Mouse (Mus musculus) MEL (cell line): Measurements from ENCODE around the gene Slc23a2. TPM values are rescaled to one million over a fixed set of nuclear protein-coding genes. Genes with fewer than 3 reads are reported as not detected.

ENCODE experiments used
- DNase-seq: peaks from one replicate; pipeline ENCODE4 v3.0.0; 2011; ENCODE audit warnings: low read depth, low spot score
- H3K27ac ChIP-seq: 2 replicates; pipeline ENCODE4 v1.5.1; 2012; ENCODE audit warnings: low read depth, mild to moderate bottlenecking, control low read depth, low read length, moderate library complexity; ENCODE audit not compliant: control insufficient read depth
- H3K27me3 ChIP-seq, 2 experiments: fragments of 150-350 bp in 1 of 2; sonication (generic) in 1 of 2; 2 replicates each; pipeline ENCODE4 v1.6.1; 2012; ENCODE audit warnings: low read length in 2 of 2, mild to moderate bottlenecking in 2 of 2, improper control_type of control experiment in 1 of 2, moderate library complexity in 1 of 2; ENCODE audit not compliant: insufficient read depth in 2 of 2, control insufficient read depth in 1 of 2
- H3K36me3 ChIP-seq, 2 experiments: 2 replicates each; pipeline ENCODE4 v1.6.1; 2012 to 2014; ENCODE audit warnings: low read length in 2 of 2, improper control_type of control experiment in 1 of 2, inconsistent platforms in 1 of 2, mild to moderate bottlenecking in 1 of 2; ENCODE audit not compliant: insufficient read depth in 2 of 2, control insufficient read depth in 1 of 2
- H3K4me1 ChIP-seq, 2 experiments: fragments of 150-350 bp in 1 of 2; sonication (generic) in 1 of 2; 2 replicates each; pipeline ENCODE4 v1.6.1; 2012; ENCODE audit warnings: low read length in 2 of 2, improper control_type of control experiment in 1 of 2, mild to moderate bottlenecking in 1 of 2; ENCODE audit not compliant: insufficient read depth in 2 of 2, control insufficient read depth in 1 of 2
- H3K4me3 ChIP-seq, 2 experiments: fragments of 150-350 bp in 1 of 2; sonication (generic) in 1 of 2; 2 replicates each; pipeline ENCODE4 v1.5.1; 2012; ENCODE audit warnings: low read depth in 2 of 2, low read length in 2 of 2, mild to moderate bottlenecking in 2 of 2, moderate library complexity in 2 of 2, control low read depth in 1 of 2, improper control_type of control experiment in 1 of 2; ENCODE audit not compliant: control insufficient read depth in 1 of 2, insufficient read depth in 1 of 2
- H3K79me2 ChIP-seq: 2 replicates; pipeline ENCODE4 v1.6.1; 2012; ENCODE audit warnings: mild to moderate bottlenecking, low read length, moderate library complexity; ENCODE audit not compliant: control insufficient read depth, poor library complexity, insufficient read depth
- H3K9ac ChIP-seq: 2 replicates; pipeline ENCODE4 v1.6.1; 2012; ENCODE audit warnings: low read depth, mild to moderate bottlenecking, control low read depth, low read length, moderate library complexity; ENCODE audit not compliant: control insufficient read depth, poor library complexity, severe bottlenecking
- H3K9me3 ChIP-seq: fragments of 150-350 bp; sonication (generic); replicated peaks from 2 replicates; pipeline ENCODE4 v1.6.1; 2012; ENCODE audit warnings: mild to moderate bottlenecking, low read length, improper control_type of control experiment, moderate library complexity; ENCODE audit not compliant: insufficient read depth
- BHLHE40 ChIP-seq: IDR thresholded peaks from 2 replicates; pipeline ENCODE4 v1.6.1; 2012; ENCODE audit warnings: low read depth, mild to moderate bottlenecking, inconsistent platforms, low read length, improper control_type of control experiment, borderline replicate concordance
- CHD1 ChIP-seq: IDR thresholded peaks from 2 replicates; pipeline ENCODE4 v1.6.1; 2012; ENCODE audit warnings: low read depth, mild to moderate bottlenecking, inconsistent platforms, low read length, improper control_type of control experiment
- CTCF ChIP-seq, 3 experiments: IDR thresholded peaks in 2 of 3; conservative IDR thresholded peaks in 1 of 3; 2 replicates each; pipeline ENCODE4 v1.5.1; 2011 to 2012; ENCODE audit warnings: low read length in 3 of 3, low read depth in 2 of 3, mild to moderate bottlenecking in 2 of 3, improper control_type of control experiment in 1 of 3, inconsistent platforms in 1 of 3, mixed read lengths in 1 of 3, moderate library complexity in 1 of 3; ENCODE audit not compliant: control insufficient read depth in 1 of 3, insufficient read depth in 1 of 3, poor library complexity in 1 of 3, severe bottlenecking in 1 of 3
- E2F4 ChIP-seq: IDR thresholded peaks from 2 replicates; pipeline ENCODE4 v1.6.1; 2011; ENCODE audit warnings: low read depth, low read length, improper control_type of control experiment, borderline replicate concordance
- ELF1 ChIP-seq: IDR thresholded peaks from 2 replicates; pipeline ENCODE4 v1.6.1; 2014; ENCODE audit warnings: low read depth, mild to moderate bottlenecking, inconsistent platforms, low read length, improper control_type of control experiment, moderate library complexity
- EP300 ChIP-seq, 2 experiments: IDR thresholded peaks; 2 replicates each; pipeline ENCODE4 v1.6.1; 2011; ENCODE audit warnings: improper control_type of control experiment in 2 of 2, low read length in 2 of 2, low read depth in 1 of 2, mild to moderate bottlenecking in 1 of 2
- ETS1 ChIP-seq: IDR thresholded peaks from 2 replicates; pipeline ENCODE4 v1.6.1; 2012; ENCODE audit warnings: low read depth, mild to moderate bottlenecking, inconsistent platforms, low read length, improper control_type of control experiment, moderate library complexity
- GABPA ChIP-seq: IDR thresholded peaks from 2 replicates; pipeline ENCODE4 v1.6.1; 2012; ENCODE audit warnings: low read depth, mild to moderate bottlenecking, inconsistent platforms, low read length, improper control_type of control experiment, moderate library complexity
- GATA1 ChIP-seq: IDR thresholded peaks from 2 replicates; pipeline ENCODE4 v1.6.1; 2011; ENCODE audit warnings: low read depth, low read length, improper control_type of control experiment
- HCFC1 ChIP-seq: IDR thresholded peaks from 2 replicates; pipeline ENCODE4 v1.6.1; 2012; ENCODE audit warnings: low read depth, mild to moderate bottlenecking, inconsistent platforms, low read length, improper control_type of control experiment, moderate library complexity
- KAT2A ChIP-seq: conservative IDR thresholded peaks from 2 replicates; pipeline ENCODE4 v1.6.1; 2012; ENCODE audit warnings: low read depth, low read length, improper control_type of control experiment, inconsistent platforms
- MAZ ChIP-seq: IDR thresholded peaks from 2 replicates; pipeline ENCODE4 v1.6.1; 2012; ENCODE audit warnings: low read depth, mild to moderate bottlenecking, inconsistent platforms, low read length, improper control_type of control experiment
- MEF2A ChIP-seq: IDR thresholded peaks from 2 replicates; pipeline ENCODE4 v1.6.1; 2014; ENCODE audit warnings: low read depth, mild to moderate bottlenecking, inconsistent platforms, low read length, improper control_type of control experiment; ENCODE audit not compliant: poor library complexity, insufficient replicate concordance, severe bottlenecking; ENCODE audit errors: extremely low read depth
- MXI1 ChIP-seq: IDR thresholded peaks from 2 replicates; pipeline ENCODE4 v1.6.1; 2011; ENCODE audit warnings: mild to moderate bottlenecking, low read depth, low read length, improper control_type of control experiment
- MYB ChIP-seq: IDR thresholded peaks from 2 replicates; pipeline ENCODE4 v1.6.1; 2011; ENCODE audit warnings: mild to moderate bottlenecking, low read depth, low read length, improper control_type of control experiment
- MYC ChIP-seq: IDR thresholded peaks from 2 replicates; pipeline ENCODE4 v1.6.1; 2011; ENCODE audit warnings: low read depth, mild to moderate bottlenecking, low read length, improper control_type of control experiment, moderate library complexity
- NELFE ChIP-seq: IDR thresholded peaks from 2 replicates; pipeline ENCODE4 v1.6.1; 2011; ENCODE audit warnings: low read depth, low read length, improper control_type of control experiment
- POLR2AphosphoS2 ChIP-seq: IDR thresholded peaks from 2 replicates; pipeline ENCODE4 v1.6.1; 2011; ENCODE audit warnings: low read length, improper control_type of control experiment
- RAD21 ChIP-seq: IDR thresholded peaks from 2 replicates; pipeline ENCODE4 v1.6.1; 2011; ENCODE audit warnings: mild to moderate bottlenecking, low read depth, low read length, improper control_type of control experiment
- RCOR1 ChIP-seq: IDR thresholded peaks from 2 replicates; pipeline ENCODE4 v1.6.1; 2012; ENCODE audit warnings: low read depth, mild to moderate bottlenecking, inconsistent platforms, low read length, improper control_type of control experiment
- TBP ChIP-seq: IDR thresholded peaks from 2 replicates; pipeline ENCODE4 v1.8.0; 2011; ENCODE audit warnings: low read depth, low read length, improper control_type of control experiment
- USF1 ChIP-seq: IDR thresholded peaks from 2 replicates; pipeline ENCODE4 v1.6.1; 2014; ENCODE audit warnings: low read depth, mild to moderate bottlenecking, inconsistent platforms, low read length, improper control_type of control experiment, moderate library complexity
- ZNF384 ChIP-seq: IDR thresholded peaks from 2 replicates; pipeline ENCODE4 v1.6.1; 2012; ENCODE audit warnings: low read depth, mild to moderate bottlenecking, inconsistent platforms, low read length, improper control_type of control experiment
- polyA plus RNA-seq, 2 experiments: library from polyadenylated mRNA; stranded (reverse) in 1 of 2; unstranded in 1 of 2; fragments of >175 nt in 1 of 2; fragments of >200 nt in 1 of 2; gene quantifications; 2 replicates each; pipeline versions ENCODE4 v1.2.1 to v1.2.4; 2012; ENCODE audit warnings: low replicate concordance in 2 of 2, low read depth in 1 of 2; ENCODE audit not compliant: insufficient read length in 2 of 2, insufficient read depth in 1 of 2, missing spikeins in 1 of 2
- total RNA-seq: library from RNA; depleted of rRNA; stranded (reverse); fragments of 300-350 nt; gene quantifications from 2 replicates; pipeline ENCODE4 v1.2.3, GENCODE M21; 2012

Slc23a2 gene
- total and polyA plus RNA-seq, 3 experiments = 7.9 to 10.3 TPM; not detected in 1

GRCm38 (mm10) chr2:132008186-132008585 lies 136.7 kb downstream of the Slc23a2 start:
- H3K4me1 ChIP-seq = no peaks in the 10 kb centered on the region
- no peaks in the 10 kb centered on the region for H3K36me3 ChIP-seq
- no peak overlapping the region for H3K4me3 ChIP-seq
- no peaks in the 10 kb centered on the region for H3K79me2 ChIP-seq
- no peak for TF ChIP-seq ZNF384
- no peak for TF ChIP-seq GABPA
- H3K27me3 ChIP-seq = no peaks in the 10 kb centered on the region
- H3K9ac ChIP-seq = no peak overlapping the region
- no peak overlapping the region for H3K27ac ChIP-seq
- no peak for DNase-seq
- H3K9me3 ChIP-seq = no peaks in the 10 kb centered on the region

- Histone ChIP-seq H3K27me3 (no peaks in the 10 kb centered on the region), H3K36me3 (no peaks in the 10 kb centered on the region), H3K79me2 (no peaks in the 10 kb centered on the region), H3K9me3 (no peaks in the 10 kb centered on the region), H3K27ac (no peak overlapping the region), H3K4me1 (no peaks in the 10 kb centered on the region), H3K9ac (no peak overlapping the region), H3K4me3 (no peak overlapping the region)
- TF ChIP-seq MYC (no peak), NELFE (no peak), RCOR1 (no peak), BHLHE40 (no peak), ELF1 (no peak)
- DNase-seq = no peak
Measured at GRCm38 (mm10) chr2:132007475-132007819, 137.5 kb downstream of the Slc23a2 start.

GRCm38 (mm10) chr2:132006561-132007474 lies 138.1 kb downstream of the Slc23a2 start:
- Histone ChIP-seq H3K27ac (no peak overlapping the region), H3K4me1 (no peaks in the 10 kb centered on the region), H3K9me3 (no peaks in the 10 kb centered on the region), H3K79me2 (no peaks in the 10 kb centered on the region), H3K27me3 (no peaks in the 10 kb centered on the region), H3K4me3 (no peak overlapping the region), H3K9ac (no peak overlapping the region), H3K36me3 (no peaks in the 10 kb centered on the region)
- DNase-seq = no peak
- TF ChIP-seq MXI1 = no peak
- TF ChIP-seq ELF1 = no peak
- no peak for TF ChIP-seq RAD21
- no peak for TF ChIP-seq ZNF384
- no peak for TF ChIP-seq BHLHE40
- TF ChIP-seq POLR2AphosphoS2 = no peak
- TF ChIP-seq MEF2A = no peak
- TF ChIP-seq CTCF (IDR thresholded peaks at IDR 0.05 in 2 of 3, conservative IDR thresholded peaks at IDR 0.05 in 1 of 3; ENCODE audit: control insufficient read depth in 1 of 3, insufficient read depth in 1 of 3, low read depth in 2 of 3, low read length in 3 of 3, poor library complexity in 1 of 3, severe bottlenecking in 1 of 3) = no peak
- no peak for TF ChIP-seq USF1
- TF ChIP-seq MYB = no peak
- TF ChIP-seq HCFC1 = no peak
- no peak for TF ChIP-seq MAZ
- no peak for TF ChIP-seq GABPA
- no peak for TF ChIP-seq E2F4
- no peak for TF ChIP-seq ETS1
- no peak for TF ChIP-seq EP300 (IDR thresholded peaks at IDR 0.05; ENCODE audit: low read depth in 1 of 2, low read length in 2 of 2)
- TF ChIP-seq TBP = no peak
- TF ChIP-seq GATA1 = no peak
- no peak for TF ChIP-seq KAT2A
- no peak for TF ChIP-seq CHD1
